Mouse (Mus musculus) liver, embryonic 14.5 days (tissue): ENCODE results near the gene Cdc37.

ENCODE experiments used
- CTCF ChIP-seq: IDR thresholded peaks from 2 replicates; pipeline ENCODE4 v1.5.1; 2016; ENCODE audit warnings: antibody characterized with exemption, low read depth, control low read depth
- EP300 ChIP-seq: IDR thresholded peaks from 2 replicates; pipeline ENCODE4 v1.6.1; 2016; ENCODE audit warnings: antibody characterized with exemption, low read depth

DNA sequence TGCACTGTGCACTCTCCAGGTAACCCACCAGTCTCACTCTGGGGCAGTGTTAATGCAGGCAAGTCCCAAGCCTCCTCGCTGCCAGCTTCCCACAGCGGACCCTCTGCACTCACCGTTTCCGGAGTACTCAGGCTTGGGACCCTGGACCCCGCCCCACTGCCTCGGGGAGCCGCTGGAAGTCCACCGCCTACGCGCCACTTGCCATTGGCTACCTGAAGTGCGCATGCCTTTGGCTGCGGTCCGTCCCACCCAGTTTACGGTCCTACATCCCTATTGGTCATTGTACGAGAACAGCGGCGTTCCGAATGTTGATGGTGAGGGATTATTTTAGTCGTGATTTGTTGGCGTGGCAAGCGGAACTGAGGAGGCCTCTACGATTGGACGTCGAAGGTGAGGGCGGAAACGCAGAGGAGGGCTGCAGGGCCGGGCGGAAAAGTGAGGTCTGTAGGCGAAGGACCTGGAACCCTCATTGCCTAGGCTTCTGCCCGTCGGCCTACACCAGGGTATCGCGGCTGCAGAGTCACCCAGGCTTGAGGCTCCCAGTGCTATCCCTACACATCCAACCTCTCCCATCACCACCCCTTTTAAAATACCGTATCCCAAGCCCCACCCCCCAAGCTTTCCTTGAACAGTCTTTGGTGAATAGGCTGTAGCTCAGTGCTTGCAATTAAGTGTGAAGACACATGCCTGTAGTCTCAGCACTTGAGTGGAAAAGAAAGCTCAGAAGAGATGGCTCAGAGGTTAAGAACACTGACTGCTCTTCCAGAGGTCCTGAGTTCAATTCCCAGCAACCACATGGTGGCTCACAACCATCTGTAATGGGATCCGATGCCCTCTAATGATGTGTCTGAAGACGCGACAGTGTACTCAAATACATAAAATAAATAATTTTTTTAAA is 18.5 kb downstream of the Cdc37 start, which contains the start of gene Tyk2:
- TF ChIP-seq CTCF, result 0 out of 2 replicates have a peak, but pooled peaks have one; percentile 10
- no peak for TF ChIP-seq EP300
